Mouse (Mus musculus): ENCODE measurements around the gene Gm3646. TPM values are rescaled to one million over a fixed set of nuclear protein-coding genes. Genes with fewer than 3 reads are reported as not detected.
A peak's percentile ranks its signal among the peaks of the same experiment; 100 is the strongest.

Gm3646 gene
- total RNA-seq, 4 experiments from 2014 or later: not detected

DNA sequence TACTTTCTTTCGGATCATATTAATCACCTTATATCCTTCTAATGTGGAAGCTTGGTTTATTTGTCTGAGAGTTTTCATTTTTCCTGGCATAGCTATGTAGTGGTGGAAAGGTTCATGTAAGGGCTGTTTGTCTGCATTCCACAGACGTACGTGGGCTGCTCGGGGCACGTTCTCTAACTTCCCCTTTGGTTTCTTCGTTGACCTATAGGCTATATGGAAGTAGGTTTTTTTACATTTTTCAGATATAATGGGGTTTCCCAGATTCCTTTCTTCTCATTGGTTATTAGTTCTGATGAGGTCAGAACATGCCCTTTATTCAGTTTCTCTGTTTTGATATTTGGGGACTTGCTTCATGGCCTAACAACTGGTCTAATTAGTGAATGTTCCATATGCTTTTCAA, 23.3 kb downstream of the Gm3646 start:
- no peak for DNase-seq (ENCODE audit: low spot score in 2 of 2)

GRCm38 (mm10) chr1:39779111-39779980, 25.8 kb downstream of the Gm3646 start:
- DNase-seq (ENCODE audit: low spot score in 2 of 2): no peak

DNA sequence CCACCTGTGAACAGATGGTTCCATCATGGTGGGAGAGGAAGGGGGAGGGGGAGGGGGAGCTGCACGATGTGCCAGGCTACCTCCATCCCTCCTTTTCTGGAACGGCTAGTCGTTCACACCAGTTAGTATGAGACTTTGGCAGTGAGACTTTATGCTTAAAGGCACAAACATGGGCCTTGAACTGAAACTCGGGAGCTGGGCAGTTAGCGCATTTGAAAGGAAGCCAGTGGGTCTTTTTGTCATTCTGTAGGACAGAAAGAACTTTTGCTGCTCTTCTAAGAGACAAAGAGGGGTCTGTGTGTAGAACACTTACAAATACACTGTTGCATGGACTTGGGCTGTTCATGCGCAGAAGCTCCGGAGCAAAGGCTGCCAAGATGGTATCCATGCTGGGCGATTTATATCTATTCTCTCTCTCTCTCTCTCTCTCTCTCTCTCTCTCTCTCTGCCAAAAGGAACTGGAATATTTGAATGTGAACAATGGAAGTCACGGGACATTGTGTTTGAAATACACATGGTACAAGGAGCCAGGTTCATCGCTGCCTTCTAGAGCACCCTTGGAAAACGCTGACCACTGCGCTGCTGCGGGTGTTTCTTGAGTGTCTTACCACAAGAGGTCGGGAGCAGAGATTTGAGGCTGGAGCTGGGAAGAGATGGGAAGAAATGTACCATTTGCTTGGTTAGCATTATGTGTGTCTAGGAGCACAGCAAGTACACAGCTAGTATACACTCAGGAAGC, 31.0 kb downstream of the Gm3646 start:
- no peak for DNase-seq (ENCODE audit: low spot score in 2 of 2)

- no peak for DNase-seq (ENCODE audit: low spot score in 2 of 2)
Measured at GRCm38 (mm10) chr1:39773551-39773950, 31.6 kb downstream of the Gm3646 start.

DNA sequence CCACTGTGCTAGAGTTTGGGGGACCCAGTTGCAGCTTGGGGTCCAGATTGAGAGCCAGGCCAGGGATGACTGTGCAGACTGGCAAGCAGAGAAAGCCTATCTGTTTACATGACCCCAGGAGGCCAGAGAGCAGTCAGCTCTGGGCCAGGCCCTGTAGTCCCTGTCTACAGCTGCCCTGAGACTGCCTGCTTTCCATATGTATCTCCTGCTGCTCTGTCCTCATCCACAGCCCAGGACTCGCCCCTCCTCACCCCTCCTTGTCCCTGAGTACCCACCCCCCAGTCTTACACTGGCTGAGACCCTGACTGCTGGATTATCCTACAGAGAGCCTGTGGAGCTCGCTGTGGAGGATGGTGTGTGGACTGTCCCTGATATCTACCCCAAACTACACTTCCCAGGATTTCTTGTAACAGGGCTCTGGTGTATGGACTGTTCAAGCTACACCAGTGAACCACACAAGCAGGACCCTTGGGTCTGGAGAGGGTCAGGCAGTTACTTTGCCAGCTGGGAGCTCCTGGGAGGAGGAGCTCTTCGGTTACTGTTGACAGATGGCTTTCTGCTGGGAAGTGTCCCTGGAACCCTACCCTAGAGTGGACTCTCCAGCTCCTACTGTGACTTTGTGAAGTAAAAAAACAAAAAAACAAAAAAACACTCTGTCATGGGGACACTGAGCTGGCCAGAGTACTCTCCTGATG, 32.6 kb downstream of the Gm3646 start:
- no peak for DNase-seq (ENCODE audit: low spot score in 2 of 2)

DNA sequence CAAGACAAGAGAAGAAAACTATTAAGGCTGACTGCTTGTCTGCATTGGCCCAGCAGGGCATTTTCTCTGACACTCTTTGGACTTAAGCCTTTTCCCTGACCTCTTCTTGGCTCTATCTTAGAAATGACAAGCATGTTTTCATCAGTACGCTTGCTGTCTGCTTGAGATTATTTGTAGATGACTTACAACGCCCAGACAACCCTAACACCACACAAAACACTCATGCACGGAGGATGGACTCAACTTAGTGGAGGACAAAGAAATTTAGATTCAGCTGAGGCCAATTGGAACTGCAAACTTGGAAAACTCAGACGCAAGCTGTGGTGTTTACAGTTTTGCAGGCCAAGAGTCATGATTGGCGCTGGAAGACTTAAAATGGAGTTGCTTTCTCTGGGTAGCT, 34.7 kb downstream of the Gm3646 start:
- DNase-seq (ENCODE audit: low spot score in 2 of 2): no peak

- DNase-seq (ENCODE audit: low spot score in 2 of 2): no peak
Measured at GRCm38 (mm10) chr1:39768017-39768416, 37.1 kb downstream of the Gm3646 start.

DNA sequence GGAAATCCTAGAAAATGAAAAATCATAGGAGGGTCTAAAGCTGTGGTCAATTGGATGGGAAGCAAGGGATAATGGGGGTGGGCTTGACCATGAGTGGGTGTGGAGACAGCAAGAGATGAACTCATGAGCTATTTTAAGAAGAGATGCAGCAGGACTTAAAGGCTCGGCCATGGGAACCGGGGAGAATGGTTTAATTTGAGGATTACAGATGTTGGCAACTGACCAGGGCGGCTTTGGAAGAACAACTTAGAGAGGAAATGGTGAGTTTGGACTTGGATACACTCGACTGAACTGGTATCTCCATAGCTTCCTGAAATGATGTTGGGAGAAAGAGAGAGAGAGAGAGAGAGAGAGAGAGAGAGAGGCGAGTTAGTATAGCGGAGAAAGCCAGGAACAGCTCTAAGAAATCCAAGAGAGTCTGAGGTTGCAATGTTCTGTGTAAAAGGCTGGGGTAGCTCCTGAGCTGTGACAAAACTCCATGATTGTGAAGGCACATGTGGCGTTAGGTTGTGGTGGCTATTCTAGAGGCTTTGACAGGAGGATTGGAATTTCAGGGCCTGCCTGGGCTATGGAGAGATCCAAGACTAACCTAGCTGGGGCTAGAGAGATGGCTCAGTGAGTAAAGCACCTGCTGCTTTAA, 39.2 kb downstream of the Gm3646 start:
- DNase-seq (ENCODE audit: low spot score in 2 of 2): no peak

DNA sequence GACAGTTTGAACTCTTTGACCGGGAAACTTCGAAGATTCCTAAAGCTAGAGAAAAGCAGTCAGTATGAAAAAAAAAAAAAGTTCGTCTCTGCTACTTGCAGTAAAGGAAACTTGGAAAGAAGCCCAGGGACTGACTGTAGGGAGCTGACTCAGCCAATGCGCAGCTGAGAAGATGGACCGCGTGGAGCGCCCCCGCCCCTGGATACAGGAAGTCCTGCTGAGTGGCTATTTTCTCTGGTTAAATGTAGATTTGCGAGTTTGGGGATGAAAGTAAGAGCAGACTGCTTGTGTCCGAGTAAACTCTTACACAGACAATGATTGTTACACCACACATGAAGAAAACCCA, 43.1 kb downstream of the Gm3646 start:
- DNase-seq (ENCODE audit: low spot score in 2 of 2): peak; percentile 47 to 82

DNA sequence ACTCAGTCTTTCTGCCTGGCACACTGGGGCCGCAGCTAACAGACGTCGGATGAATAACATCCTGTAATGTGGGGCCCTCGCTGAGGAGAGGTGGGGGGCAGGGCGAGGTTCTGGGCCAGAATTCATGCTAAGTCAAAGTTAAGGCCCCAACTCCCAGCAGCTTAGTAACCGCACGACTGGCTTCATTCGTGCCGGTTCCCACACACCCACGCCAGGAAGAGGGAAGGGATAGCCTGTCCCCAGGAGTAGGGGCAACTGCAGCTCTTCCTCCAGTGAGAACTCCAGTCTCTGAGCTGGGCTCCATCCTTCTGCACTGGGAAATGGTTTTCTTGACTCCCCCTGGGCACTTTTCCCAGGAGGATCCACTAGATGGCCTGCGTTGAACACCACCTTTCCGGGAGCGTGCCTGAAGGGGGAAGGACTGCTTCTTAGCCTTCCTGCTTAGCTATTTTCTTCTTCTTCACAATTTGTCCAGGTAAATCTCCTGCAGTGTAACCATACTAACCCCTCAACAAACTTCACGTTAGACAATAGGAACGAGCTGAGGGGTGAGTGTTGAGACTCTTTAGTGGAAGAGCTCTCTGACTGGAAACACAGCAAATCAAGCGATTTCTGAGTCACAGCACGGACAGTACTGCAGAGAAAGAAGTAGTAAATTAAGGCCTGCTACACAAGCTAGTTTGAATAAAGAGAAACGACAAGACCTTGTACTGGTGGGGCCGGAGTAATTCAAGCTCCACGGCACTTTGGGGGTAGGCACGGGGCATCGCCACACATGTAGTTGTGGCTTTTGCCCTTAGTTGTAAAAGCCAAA, 43.7 kb downstream of the Gm3646 start:
- DNase-seq (ENCODE audit: low spot score in 2 of 2): peak; percentile 35 to 45

DNA sequence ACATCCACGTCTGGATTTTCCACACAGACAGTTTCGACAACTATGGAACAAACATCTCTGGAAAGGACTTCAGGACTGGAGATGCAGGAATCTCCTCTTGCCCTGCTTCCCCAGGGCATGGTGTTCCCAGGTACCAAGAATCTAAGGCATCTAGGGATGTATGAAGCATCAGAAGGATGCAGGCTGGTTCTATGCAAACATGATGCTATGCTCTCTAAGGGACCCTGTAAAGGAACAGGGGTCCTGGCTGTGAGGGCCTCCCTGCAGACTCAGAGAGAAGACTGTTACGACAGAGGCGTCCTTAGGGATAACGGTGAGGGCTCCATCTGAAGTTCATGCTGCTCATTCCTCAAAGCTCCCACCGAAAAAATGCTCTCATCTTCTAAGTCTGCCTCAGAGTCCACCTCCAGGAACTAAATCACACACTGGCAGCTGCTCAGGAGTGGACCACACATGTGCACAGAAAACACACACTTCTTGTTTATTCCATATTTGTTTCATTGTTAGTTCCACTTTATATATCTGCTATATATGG, 44.9 kb downstream of the Gm3646 start:
- DNase-seq (ENCODE audit: low spot score in 2 of 2): no peak

GRCm38 (mm10) chr1:39759231-39760175, 45.6 kb downstream of the Gm3646 start:
- DNase-seq (ENCODE audit: low spot score in 2 of 2): no peak

- DNase-seq (ENCODE audit: low spot score in 2 of 2): no peak
Measured at GRCm38 (mm10) chr1:39758244-39758643, 46.9 kb downstream of the Gm3646 start.

- no peak for DNase-seq (ENCODE audit: low spot score in 2 of 2)
Measured at GRCm38 (mm10) chr1:39756952-39757351, 48.2 kb downstream of the Gm3646 start.

GRCm38 (mm10) chr1:39754224-39754957, 50.7 kb downstream of the Gm3646 start:
- DNase-seq (ENCODE audit: low spot score in 2 of 2): no peak
